Mouse (Mus musculus): ENCODE data around the gene Amigo1. TPM values are rescaled to one million over a fixed set of nuclear protein-coding genes. Genes with fewer than 3 reads are reported as not detected.
A peak's percentile ranks its signal among the peaks of the same experiment; 100 is the strongest.
"Not testable (repeated sequence)": the region's sequence is repeated elsewhere in the genome, so short reads cannot be mapped to it uniquely, and the experiment has no call there.

Amigo1 gene
- polyA plus RNA-seq, 1 experiment, result 5.5 TPM

GRCm38 (mm10) chr3:108225711-108226557 is 39.8 kb downstream of the Amigo1 start:
- Histone ChIP-seq H3K4me1 (ENCODE audit: control insufficient read depth, insufficient read depth, low read length) (no peaks in the 10 kb centered on the region), H3K27ac (ENCODE audit: insufficient read depth, low read length) (no peak overlapping the region), H3K4me3 (ENCODE audit: insufficient read depth, low read length) (no peak overlapping the region)
- no peak for TF ChIP-seq CTCF (IDR thresholded peaks at IDR 0.05; ENCODE audit: borderline replicate concordance, insufficient read depth, low read length)
- TF ChIP-seq POLR2A (IDR thresholded peaks at IDR 0.05; ENCODE audit: low read depth, low read length), result no peak

GRCm38 (mm10) chr3:108226558-108227350 is 40.6 kb downstream of the Amigo1 start, which contains the start of gene Sypl2:
Gene Sypl2 (minus strand): TSS chr3:108226648.
- Histone ChIP-seq H3K27ac (ENCODE audit: insufficient read depth, low read length) (no peak within 1 kb of the TSS), H3K4me3 (ENCODE audit: insufficient read depth, low read length) (peak within 1 kb of the TSS; percentile 39), H3K4me1 (ENCODE audit: control insufficient read depth, insufficient read depth, low read length) (no peaks in the 10 kb centered on the region)
- no peak for TF ChIP-seq POLR2A (IDR thresholded peaks at IDR 0.05; ENCODE audit: low read depth, low read length)
- TF ChIP-seq CTCF (IDR thresholded peaks at IDR 0.05; ENCODE audit: borderline replicate concordance, insufficient read depth, low read length), result no peak

- TF ChIP-seq CTCF (IDR thresholded peaks at IDR 0.05; ENCODE audit: borderline replicate concordance, insufficient read depth, low read length), result no peak
- Histone ChIP-seq H3K27ac (ENCODE audit: insufficient read depth, low read length) (no peak overlapping the region), H3K4me3 (ENCODE audit: insufficient read depth, low read length) (no peak overlapping the region), H3K4me1 (ENCODE audit: control insufficient read depth, insufficient read depth, low read length) (no peaks in the 10 kb centered on the region)
These were observed 41.4 kb downstream of the Amigo1 start for GRCm38 (mm10) chr3:108227521-108227920.

- TF ChIP-seq POLR2A (IDR thresholded peaks at IDR 0.05; ENCODE audit: low read depth, low read length), result no peak
- no peak for TF ChIP-seq CTCF (IDR thresholded peaks at IDR 0.05; ENCODE audit: borderline replicate concordance, insufficient read depth, low read length)
- no peak overlapping the region for H3K4me3 ChIP-seq (ENCODE audit: insufficient read depth, low read length)
- no peaks in the 10 kb centered on the region for H3K4me1 ChIP-seq (ENCODE audit: control insufficient read depth, insufficient read depth, low read length)
- H3K27ac ChIP-seq (ENCODE audit: insufficient read depth, low read length), result no peak overlapping the region
These were observed 45.5 kb downstream of the Amigo1 start for GRCm38 (mm10) chr3:108231646-108232045.

GRCm38 (mm10) chr3:108237474-108238102 is 51.5 kb downstream of the Amigo1 start:
- not testable (repeated sequence) for H3K27ac ChIP-seq (ENCODE audit: insufficient read depth, low read length); H3K4me1 ChIP-seq (ENCODE audit: control insufficient read depth, insufficient read depth, low read length); H3K4me3 ChIP-seq (ENCODE audit: insufficient read depth, low read length)

- Histone ChIP-seq H3K4me1 (ENCODE audit: control insufficient read depth, insufficient read depth, low read length) (no peaks in the 10 kb centered on the region), H3K4me3 (ENCODE audit: insufficient read depth, low read length) (no peak overlapping the region), H3K27ac (ENCODE audit: insufficient read depth, low read length) (no peak overlapping the region)
- TF ChIP-seq CTCF (IDR thresholded peaks at IDR 0.05; ENCODE audit: borderline replicate concordance, insufficient read depth, low read length), result no peak
- no peak for TF ChIP-seq POLR2A (IDR thresholded peaks at IDR 0.05; ENCODE audit: low read depth, low read length)
These were observed 55.2 kb downstream of the Amigo1 start for GRCm38 (mm10) chr3:108241243-108241839.

Other genes with a start within 250 kb of the Amigo1 start
- 2.0 and 3.7 TPM in 2 replicates for gene Gstm6, start 242.6 kb upstream of the Amigo1 start, polyA plus RNA-seq (2011; ENCODE audit: insufficient read length, low read depth, missing spikeins)
- gene Gstm3, start 217.1 kb upstream of the Amigo1 start, polyA plus RNA-seq (2011; ENCODE audit: insufficient read length, low read depth, missing spikeins), result not detected in 2 replicates
- 59.6 and 62.2 TPM in 2 replicates for gene Gstm2, start 199.9 kb upstream of the Amigo1 start, polyA plus RNA-seq (2011; ENCODE audit: insufficient read length, low read depth, missing spikeins)
- gene Gstm1, start 168.4 kb upstream of the Amigo1 start, polyA plus RNA-seq (2011; ENCODE audit: insufficient read length, low read depth, missing spikeins), result 51.2 and 63.8 TPM in 2 replicates
- gene Gstm4, start 141.4 kb upstream of the Amigo1 start, polyA plus RNA-seq (2011; ENCODE audit: insufficient read length, low read depth, missing spikeins), result 11.1 and 11.5 TPM in 2 replicates
- 48.3 and 50.0 TPM in 2 replicates for gene Ampd2, start 99.7 kb upstream of the Amigo1 start, polyA plus RNA-seq (2011; ENCODE audit: insufficient read length, low read depth, missing spikeins)
- gene Gnat2, start 93.5 kb upstream of the Amigo1 start, polyA plus RNA-seq (2011; ENCODE audit: insufficient read length, low read depth, missing spikeins), result 1.0 and 1.1 TPM in 2 replicates
- 138 and 152 TPM in 2 replicates for gene Gnai3, start 40.2 kb upstream of the Amigo1 start, polyA plus RNA-seq (2011; ENCODE audit: insufficient read length, low read depth, missing spikeins)
- gene Gpr61, start 31.5 kb upstream of the Amigo1 start, polyA plus RNA-seq (2011; ENCODE audit: insufficient read length, low read depth, missing spikeins), result not detected in 2 replicates
- 2.7 and 3.5 TPM in 2 replicates for gene Cyb561d1, start 14.9 kb downstream of the Amigo1 start, polyA plus RNA-seq (2011; ENCODE audit: insufficient read length, low read depth, missing spikeins)
- gene Atxn7l2, start 24.6 kb downstream of the Amigo1 start, polyA plus RNA-seq (2011; ENCODE audit: insufficient read length, low read depth, missing spikeins), result 4.1 and 6.2 TPM in 2 replicates
- gene Sypl2, start 40.3 kb downstream of the Amigo1 start, polyA plus RNA-seq (2011; ENCODE audit: insufficient read length, low read depth, missing spikeins), result not detected in 2 replicates
- 118 and 123 TPM in 2 replicates for gene Psma5, start 70.6 kb downstream of the Amigo1 start, polyA plus RNA-seq (2011; ENCODE audit: insufficient read length, low read depth, missing spikeins)
- gene Sort1, start 97.7 kb downstream of the Amigo1 start, polyA plus RNA-seq (2011; ENCODE audit: insufficient read length, low read depth, missing spikeins), result 14.0 and 19.2 TPM in 2 replicates
- not detected in 2 replicates for gene Mybphl, start 178.6 kb downstream of the Amigo1 start, polyA plus RNA-seq (2011; ENCODE audit: insufficient read length, low read depth, missing spikeins)
- 149 and 152 TPM in 2 replicates for gene Psrc1, start 197.5 kb downstream of the Amigo1 start, polyA plus RNA-seq (2011; ENCODE audit: insufficient read length, low read depth, missing spikeins)
- 1.8 and 1.9 TPM in 2 replicates for gene Celsr2, start 229.2 kb downstream of the Amigo1 start, polyA plus RNA-seq (2011; ENCODE audit: insufficient read length, low read depth, missing spikeins)